Mouse (Mus musculus) testis, adult 2 months (tissue): Measurements from ENCODE around the gene Sec31a. TPM values are rescaled to one million over a fixed set of nuclear protein-coding genes. Genes with fewer than 3 reads are reported as not detected.

Experiments used
- H3K27ac ChIP-seq: fragments of 200-500 bp; 2 replicates; pipeline ENCODE4 v1.5.1; 2012; ENCODE audit warnings: low read depth, low read length; ENCODE audit not compliant: control insufficient read depth, insufficient read depth
- H3K27me3 ChIP-seq: fragments of 200-500 bp; 2 replicates; pipeline ENCODE4 v1.6.1; 2012; ENCODE audit warnings: mild to moderate bottlenecking, low read length, moderate library complexity; ENCODE audit not compliant: control insufficient read depth, insufficient read depth
- H3K36me3 ChIP-seq: fragments of 200-500 bp; 2 replicates; pipeline ENCODE4 v1.6.1; 2012; ENCODE audit warnings: mild to moderate bottlenecking, low read length; ENCODE audit not compliant: control insufficient read depth, insufficient read depth
- H3K4me1 ChIP-seq: fragments of 200-500 bp; 2 replicates; pipeline ENCODE4 v1.6.1; 2012; ENCODE audit warnings: low read length; ENCODE audit not compliant: control insufficient read depth, insufficient read depth
- H3K4me3 ChIP-seq: fragments of 200-500 bp; 2 replicates; pipeline ENCODE4 v1.5.1; 2012; ENCODE audit warnings: low read depth, mild to moderate bottlenecking, low read length, moderate library complexity, mixed read lengths; ENCODE audit not compliant: control insufficient read depth
- CTCF ChIP-seq: fragments of 200-500 bp; IDR thresholded peaks from 2 replicates; pipeline ENCODE4 v1.5.1; 2012; ENCODE audit warnings: low read depth, mild to moderate bottlenecking, inconsistent platforms, low read length, moderate library complexity; ENCODE audit not compliant: control insufficient read depth, insufficient read depth, insufficient replicate concordance
- POLR2A ChIP-seq: fragments of 200-500 bp; IDR thresholded peaks from 2 replicates; pipeline ENCODE4 v1.6.1; 2012; ENCODE audit warnings: low read depth, mild to moderate bottlenecking, inconsistent platforms, low read length, moderate library complexity; ENCODE audit not compliant: control insufficient read depth
- polyA plus RNA-seq: library from polyadenylated mRNA; depleted of rRNA; stranded (reverse); fragments of >200 nt; gene quantifications from 2 replicates; pipeline ENCODE4 v1.2.3, GENCODE M21; 2012

The Sec31a gene
- polyA plus RNA-seq, 1 experiment = 188 TPM

DNA sequence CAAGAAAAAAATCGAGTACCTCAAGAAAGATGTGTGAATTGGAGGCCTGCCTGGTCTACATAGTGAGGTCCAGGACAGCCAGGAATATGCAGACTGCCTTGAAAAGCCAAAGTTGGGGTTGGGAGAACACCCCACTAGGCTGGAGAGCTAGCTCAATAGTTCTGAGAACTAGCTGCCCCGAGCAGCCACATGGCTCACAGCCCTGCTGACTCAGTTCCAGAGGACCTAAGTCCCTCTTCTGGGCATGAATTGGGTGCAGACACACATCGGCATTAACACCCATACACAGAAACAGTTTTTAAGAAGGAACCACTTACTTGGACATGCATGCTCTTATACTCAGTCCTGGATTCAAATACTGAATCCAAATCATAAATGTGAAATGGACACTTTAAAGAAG lies 8.2 kb upstream of the Sec31a start:
- Histone ChIP-seq H3K27me3 (no peaks in the 10 kb centered on the region), H3K36me3 (peaks cover 1% of the 10 kb centered on the region), H3K4me1 (peaks cover 2% of the 10 kb centered on the region), H3K4me3 (no peak overlapping the region), H3K27ac (no peak overlapping the region)
- TF ChIP-seq CTCF = no peak
- TF ChIP-seq POLR2A = no peak

DNA sequence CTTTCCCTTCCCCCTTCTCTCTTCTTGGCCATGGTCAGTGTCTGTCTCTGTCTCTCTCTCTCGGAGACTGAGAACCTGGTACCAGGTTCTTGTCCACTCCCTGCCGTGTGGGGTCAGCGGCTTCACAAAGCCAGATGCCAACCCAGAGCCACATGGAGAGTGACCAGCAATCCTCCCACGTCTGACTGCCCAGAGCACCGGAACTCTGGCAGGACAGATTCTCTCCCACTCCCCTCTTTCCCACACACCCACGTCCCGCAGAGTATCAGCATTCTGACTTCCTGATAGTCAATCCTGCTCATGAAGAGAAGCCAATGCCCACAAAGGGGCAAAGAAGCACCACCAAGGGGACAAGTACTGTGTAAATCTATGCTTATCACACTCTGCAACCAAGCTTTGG lies 7.6 kb upstream of the Sec31a start:
- Histone ChIP-seq H3K27me3 (no peaks in the 10 kb centered on the region), H3K27ac (no peak overlapping the region), H3K36me3 (peaks cover 1% of the 10 kb centered on the region), H3K4me1 (no peaks in the 10 kb centered on the region; the same call in 1 of the 2 replicates), H3K4me3 (no peak overlapping the region)
- TF ChIP-seq POLR2A (no peak), CTCF (no peak)

DNA sequence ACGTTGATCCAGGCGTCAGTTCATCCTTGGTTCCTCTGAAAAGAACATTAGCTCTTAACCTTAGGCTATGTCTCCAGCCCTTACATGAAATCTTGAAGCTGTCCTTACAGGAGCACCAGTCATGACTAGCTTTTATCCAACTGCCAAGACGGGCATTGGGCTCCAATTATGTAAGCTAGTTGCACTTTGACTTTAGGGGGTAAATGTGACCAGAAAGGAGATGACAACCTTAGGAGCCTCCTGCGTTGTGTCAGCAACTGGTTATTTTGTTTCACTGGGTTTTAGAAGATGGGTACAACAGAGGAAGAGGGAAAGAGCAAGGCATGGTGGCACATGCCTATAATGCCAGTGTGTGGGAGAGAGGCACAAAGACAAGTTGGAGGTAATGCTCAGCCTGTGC lies 2.8 kb upstream of the Sec31a start:
- TF ChIP-seq POLR2A (no peak), CTCF (no peak)
- peaks cover 1% of the 10 kb centered on the region; the same call in 1 of the 2 replicates for H3K36me3 ChIP-seq
- no peaks in the 10 kb centered on the region for H3K27me3 ChIP-seq
- H3K4me1 ChIP-seq = no peaks in the 10 kb centered on the region; the same call in 1 of the 2 replicates
- no peak overlapping the region for H3K4me3 ChIP-seq
- H3K27ac ChIP-seq = no peak overlapping the region

DNA sequence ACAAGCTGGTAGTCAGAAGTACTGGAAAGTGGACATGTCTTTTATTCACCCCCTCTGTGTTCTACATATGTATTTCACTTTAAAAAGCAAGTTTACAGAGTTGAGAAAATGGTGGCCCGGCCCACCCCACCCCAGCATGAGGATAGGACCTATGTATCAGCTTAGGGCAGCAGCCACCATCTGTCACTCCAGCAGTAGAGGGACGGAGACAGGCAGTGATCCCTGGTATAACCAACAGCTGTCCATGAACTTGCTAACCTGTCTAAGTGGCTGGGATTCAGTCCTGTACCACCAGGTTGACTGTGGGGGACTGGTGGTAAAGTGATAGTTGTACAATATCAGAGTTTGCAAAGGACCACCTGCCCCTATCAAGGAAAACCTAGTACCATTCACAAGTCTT lies 2.0 kb upstream of the Sec31a start:
- no peak overlapping the region for H3K27ac ChIP-seq
- H3K36me3 ChIP-seq = peaks cover 1% of the 10 kb centered on the region; the same call in 1 of the 2 replicates
- no peaks in the 10 kb centered on the region for H3K27me3 ChIP-seq
- no peaks in the 10 kb centered on the region for H3K4me1 ChIP-seq
- TF ChIP-seq CTCF (no peak), POLR2A (no peak)
- no peak overlapping the region for H3K4me3 ChIP-seq

DNA sequence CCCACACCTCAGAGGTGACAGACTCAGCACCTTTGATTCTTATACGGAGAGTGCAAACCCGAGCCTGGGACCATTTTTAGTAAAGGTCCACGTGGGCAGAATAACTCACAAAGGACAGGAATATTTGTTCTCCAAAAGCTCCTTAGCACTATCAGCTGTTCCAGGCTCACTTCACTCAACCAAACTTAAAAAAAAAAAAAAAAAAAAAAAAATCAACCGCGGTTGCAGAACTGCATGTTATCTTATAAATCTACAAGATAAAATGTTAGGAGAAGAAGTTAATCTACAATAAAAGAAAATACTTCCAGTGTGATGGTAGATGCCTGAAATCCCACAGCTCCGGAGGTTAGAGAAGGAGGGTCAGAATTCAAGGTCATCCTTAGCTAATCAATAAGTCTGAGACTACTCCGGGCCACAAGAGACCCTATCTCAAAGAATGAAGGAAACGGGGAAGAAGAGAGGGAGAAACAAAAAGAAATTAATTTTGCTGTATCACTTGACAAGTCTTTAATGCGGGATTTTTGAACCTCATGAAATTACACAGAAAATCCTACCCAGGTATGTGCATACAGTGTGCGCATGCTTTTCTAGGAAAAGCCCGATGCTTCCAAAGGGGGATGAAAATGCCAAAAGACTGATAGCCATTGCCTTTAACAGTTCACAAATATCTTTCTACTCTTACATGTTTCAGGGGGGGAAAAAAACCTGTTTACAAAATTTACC lies 1.4 kb downstream of the Sec31a start:
- Histone ChIP-seq H3K36me3 (no peaks in the 10 kb centered on the region), H3K27me3 (no peaks in the 10 kb centered on the region), H3K27ac (no peak overlapping the region), H3K4me1 (no peaks in the 10 kb centered on the region), H3K4me3 (no peak overlapping the region)
- TF ChIP-seq POLR2A (no peak), CTCF (no peak)

DNA sequence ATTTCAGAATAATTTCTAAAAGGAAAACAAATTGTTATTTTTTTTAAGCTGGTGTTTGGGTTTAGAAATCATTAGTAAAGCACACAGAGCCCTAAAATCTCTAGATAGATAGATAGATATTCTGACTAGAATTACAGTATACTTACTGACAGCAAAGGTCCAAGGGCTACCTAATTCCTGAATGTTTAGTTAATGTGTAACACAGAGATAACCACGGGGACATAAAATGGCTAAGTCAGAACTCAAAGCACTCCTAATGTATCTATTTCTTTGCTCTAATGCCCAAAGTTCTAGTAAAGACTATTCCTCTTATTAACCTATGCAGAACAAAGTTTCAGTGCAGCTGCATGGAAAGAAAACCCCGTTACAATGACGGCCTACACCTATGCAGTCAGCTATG lies 3.1 kb downstream of the Sec31a start:
- TF ChIP-seq CTCF (no peak), POLR2A (no peak)
- Histone ChIP-seq H3K27me3 (no peaks in the 10 kb centered on the region), H3K4me3 (no peak overlapping the region), H3K36me3 (no peaks in the 10 kb centered on the region), H3K4me1 (no peaks in the 10 kb centered on the region), H3K27ac (no peak overlapping the region)

DNA sequence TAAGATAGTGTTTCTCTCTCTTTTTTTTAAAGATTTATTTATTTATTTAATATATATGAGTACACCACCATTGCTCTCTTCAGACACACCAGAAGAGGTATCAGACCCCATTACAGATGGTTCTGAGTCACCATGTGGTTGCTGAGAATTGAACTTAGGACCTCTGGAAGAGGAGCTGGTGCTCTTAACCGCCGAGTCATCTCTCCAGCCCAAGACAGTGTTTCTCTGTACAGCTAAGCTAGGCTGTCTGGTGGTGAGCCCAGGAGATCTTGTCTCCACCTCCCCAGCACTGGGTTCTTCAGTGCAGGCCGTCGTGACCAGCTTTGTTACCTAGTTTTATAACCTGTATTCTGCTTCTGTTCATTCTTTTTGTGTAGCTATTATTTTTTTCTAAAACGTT lies 5.8 kb downstream of the Sec31a start:
- no peak overlapping the region for H3K4me3 ChIP-seq
- H3K4me1 ChIP-seq = no peaks in the 10 kb centered on the region
- H3K36me3 ChIP-seq = no peaks in the 10 kb centered on the region
- no peak for TF ChIP-seq POLR2A
- no peak for TF ChIP-seq CTCF
- no peaks in the 10 kb centered on the region for H3K27me3 ChIP-seq
- H3K27ac ChIP-seq = no peak overlapping the region
